In genomic region chrX:94152251-94152830, GRCm38 (mm10) we compare ENCODE assay signal across 19 mouse cellular contexts. TPM values are rescaled to one million over a fixed set of nuclear protein-coding genes. Genes with fewer than 3 reads are reported as not detected.
DNase-seq lines count a peak whose midpoint lies in the region; ATAC-seq and TF ChIP-seq lines count a peak whose summit lies in the region.
"Had no signal": no experiment of that assay in that cellular context is flagged by ENCODE, and none has a peak within 500 bp of the region (broad histone marks: within the 10 kb centered on the region; RNA-seq: fewer than 3 reads in every experiment).

No protein-coding gene starts in this region.

- peak; percentile 84 for ATAC-seq in stomach, embryonic 14.5 days (ENCODE audit: insufficient number of reproducible peaks, insufficient read depth, low FRiP score, low read depth)
- ATAC-seq: forebrain, embryonic 15.5 days; hindbrain, embryonic 16.5 days had no signal

- TF ChIP-seq POLR2A in ES-Bruce4 (IDR thresholded peaks at IDR 0.05; ENCODE audit: insufficient read depth, low read length): no peak
- TF ChIP-seq POLR2A in bone marrow macrophage, adult 2 months (IDR thresholded peaks at IDR 0.05; ENCODE audit: borderline replicate concordance, low read depth, low read length): no peak

- TF ChIP-seq CTCF in ES-Bruce4 (IDR thresholded peaks at IDR 0.05; ENCODE audit: low read depth, low read length): no peak
- no peak for TF ChIP-seq CTCF in bone marrow macrophage, adult 2 months (IDR thresholded peaks at IDR 0.05; ENCODE audit: low read depth, low read length)

- H3K9ac ChIP-seq in ES-Bruce4 (ENCODE audit: low read depth, poor library complexity, severe bottlenecking): 0 out of 2 replicates have a peak overlapping the region, but pooled peaks have one; percentile 35
- H3K9ac ChIP-seq in stomach, embryonic 14.5 days (replicated peaks; ENCODE audit: low read depth, low read length): no peak overlapping the region
- H3K9ac ChIP-seq: embryonic facial prominence, embryonic 15.5 days; forebrain, embryonic 15.5 days; liver, embryonic 14.5 days had no signal

- no peak overlapping the region for H3K4me2 ChIP-seq in stomach, embryonic 14.5 days (replicated peaks; ENCODE audit: low read depth, low read length)
- H3K4me2 ChIP-seq: embryonic facial prominence, embryonic 15.5 days; forebrain, embryonic 15.5 days had no signal

- H3K36me3 ChIP-seq in ES-Bruce4 (ENCODE audit: control insufficient read depth, insufficient read depth, low read length, poor library complexity, severe bottlenecking): no peaks in the 10 kb centered on the region
- H3K36me3 ChIP-seq in stomach, embryonic 14.5 days (ENCODE audit: control insufficient read depth, insufficient read depth, low read length): no peaks in the 10 kb centered on the region
- H3K36me3 ChIP-seq: embryonic facial prominence, embryonic 15.5 days; forebrain, embryonic 15.5 days; G1E had no signal

- H3K4me1 ChIP-seq in ES-Bruce4 (ENCODE audit: control insufficient read depth, insufficient read depth, low read length): no peaks in the 10 kb centered on the region
- H3K4me1 ChIP-seq in bone marrow macrophage, adult 2 months (ENCODE audit: control insufficient read depth, insufficient read depth, low read length): peaks cover 6% of the 10 kb centered on the region
- H3K4me1 ChIP-seq in stomach, embryonic 14.5 days (ENCODE audit: control insufficient read depth, insufficient read depth, low read length): no peaks in the 10 kb centered on the region
- H3K4me1 ChIP-seq: embryonic facial prominence, embryonic 15.5 days; forebrain, embryonic 15.5 days had no signal

- no peak overlapping the region for H3K4me3 ChIP-seq in ES-Bruce4 (ENCODE audit: low read depth, low read length)
- no peak overlapping the region for H3K4me3 ChIP-seq in bone marrow macrophage, adult 2 months (ENCODE audit: insufficient read depth, low read length)
- no peak overlapping the region for H3K4me3 ChIP-seq in stomach, embryonic 14.5 days (ENCODE audit: low read depth, low read length)
- H3K4me3 ChIP-seq: embryonic facial prominence, embryonic 15.5 days; forebrain, embryonic 15.5 days; gastrocnemius, adult 2 months; heart, adult 2 months had no signal

- peak; percentile 34 for DNase-seq in adrenal gland, adult 2 months
- no peak for DNase-seq in adrenal gland, postnatal 4 days (ENCODE audit: low spot score in 2 of 2)
- DNase-seq in layer of hippocampus, adult 8-10 months (ENCODE audit: low spot score in 2 of 2): no peak
- DNase-seq in layer of hippocampus, adult 9-10 months (ENCODE audit: low spot score): no peak
- DNase-seq in left cerebral cortex, adult 8-10 months (ENCODE audit: low spot score in 2 of 2): no peak
- DNase-seq: cerebellum, adult 11-12 months; gastrocnemius, adult 2 months; heart, adult 2 months; heart, postnatal 10 days; left cerebral cortex, postnatal 4 days; thymus, adult 2 months had no signal

- H3K27ac ChIP-seq in ES-Bruce4 (ENCODE audit: insufficient read depth, low read length): no peak overlapping the region
- peak overlapping the region; percentile 47 for H3K27ac ChIP-seq in bone marrow macrophage, adult 2 months (ENCODE audit: insufficient read depth, low read depth, low read length)
- no peak overlapping the region for H3K27ac ChIP-seq in stomach, embryonic 14.5 days (ENCODE audit: low read length)
- H3K27ac ChIP-seq: embryonic facial prominence, embryonic 15.5 days; forebrain, embryonic 15.5 days; gastrocnemius, adult 2 months; heart, adult 2 months; liver, embryonic 14.5 days had no signal

- H3K27me3 ChIP-seq in ES-Bruce4 (ENCODE audit: control insufficient read depth, insufficient read depth, low read length, poor library complexity, severe bottlenecking): no peaks in the 10 kb centered on the region
- H3K27me3 ChIP-seq in stomach, embryonic 14.5 days (ENCODE audit: control insufficient read depth, insufficient read depth, low read length): no peaks in the 10 kb centered on the region

- no peaks in the 10 kb centered on the region for H3K9me3 ChIP-seq in ES-Bruce4 (replicated peaks; ENCODE audit: control insufficient read depth, insufficient read depth, low read length, poor library complexity, severe bottlenecking)
- H3K9me3 ChIP-seq in stomach, embryonic 14.5 days (ENCODE audit: control insufficient read depth, low read depth, low read length): no peaks in the 10 kb centered on the region
- H3K9me3 ChIP-seq: embryonic facial prominence, embryonic 15.5 days; forebrain, embryonic 15.5 days; G1E had no signal

- TF ChIP-seq EP300 in ES-Bruce4 (IDR thresholded peaks at IDR 0.05; ENCODE audit: insufficient read depth, low read depth, low read length): no peak

- 39% methylated on average over 11 of the region's 11 CpGs for WGBS in stomach, embryonic 14.5 days

RNA-seq across cellular contexts. Expression of gene Zfx, which starts 28.8 kb away (rescaled TPM):
- 10 to 100 TPM; 19.6 to 28.6 TPM for total RNA-seq in adrenal gland, adult 2 months (2021)
- 1.7 and 1.8 TPM in 2 replicates for polyA plus RNA-seq in adrenal gland, adult 2 months (2012; rRNA removed)
- 10 to 100 TPM; 43.2 to 47.0 TPM for total RNA-seq in adrenal gland, postnatal 4 days (2021)
- polyA plus RNA-seq in ES-Bruce4 (2011; ENCODE audit: insufficient read depth, insufficient read length, low read depth, missing spikeins): 25.6 and 30.5 TPM in 2 replicates
- polyA plus RNA-seq in bone marrow macrophage, adult 2 months (2012; ENCODE audit: insufficient read depth, insufficient read length, missing spikeins): 22.7 and 23.3 TPM in 2 replicates
- 40.0 and 40.1 TPM in 2 replicates for polyA plus RNA-seq in stomach, embryonic 14.5 days (2014; fragmentation: Nextera tagmentation; extraction: Ambion mirVana)
- total RNA-seq in layer of hippocampus, adult 8-10 months (2022): 10 to 100 TPM; 27.4 to 41.9 (median 38.5) TPM
- total RNA-seq in left cerebral cortex, adult 8-10 months (2022): 10 to 100 TPM; 36.3 to 49.1 (median 41.8) TPM
